Mouse (Mus musculus) ES-Bruce4 (cell line): Measurements from ENCODE around the gene Wdr77. TPM values are rescaled to one million over a fixed set of nuclear protein-coding genes. Genes with fewer than 3 reads are reported as not detected.

Experiments
- H3K27ac ChIP-seq: 2 replicates; pipeline ENCODE4 v1.5.1; 2012; ENCODE audit warnings: low read length, inconsistent platforms; ENCODE audit not compliant: insufficient read depth
- H3K27me3 ChIP-seq: 2 replicates; pipeline ENCODE4 v1.6.1; 2012; ENCODE audit warnings: mild to moderate bottlenecking, low read length, inconsistent platforms; ENCODE audit not compliant: control insufficient read depth, poor library complexity, insufficient read depth, severe bottlenecking
- H3K36me3 ChIP-seq: 2 replicates; pipeline ENCODE4 v1.6.1; 2012; ENCODE audit warnings: inconsistent platforms, mild to moderate bottlenecking, low read length, moderate library complexity; ENCODE audit not compliant: control insufficient read depth, poor library complexity, insufficient read depth, severe bottlenecking
- H3K4me1 ChIP-seq: one replicate; pipeline ENCODE4 v1.8.1; 2011; ENCODE audit warnings: low read length; ENCODE audit not compliant: control insufficient read depth, insufficient read depth
- H3K4me3 ChIP-seq: 2 replicates; pipeline ENCODE4 v1.5.1; 2011; ENCODE audit warnings: low read depth, mild to moderate bottlenecking, low read length
- H3K9ac ChIP-seq: 2 replicates; pipeline ENCODE4 v1.6.1; 2012; ENCODE audit warnings: low read depth, mild to moderate bottlenecking, inconsistent platforms; ENCODE audit not compliant: poor library complexity, severe bottlenecking
- H3K9me3 ChIP-seq: replicated peaks from 2 replicates; pipeline ENCODE4 v1.6.1; 2012; ENCODE audit warnings: mild to moderate bottlenecking, low read length, inconsistent platforms; ENCODE audit not compliant: control insufficient read depth, poor library complexity, insufficient read depth, severe bottlenecking
- CTCF ChIP-seq: IDR thresholded peaks from one replicate; pipeline ENCODE4 v1.8.1; 2011; ENCODE audit warnings: low read depth, low read length
- EP300 ChIP-seq: IDR thresholded peaks from 2 replicates; pipeline ENCODE4 v1.6.1; 2011; ENCODE audit warnings: low read depth, low read length; ENCODE audit not compliant: insufficient read depth
- POLR2A ChIP-seq: IDR thresholded peaks from one replicate; pipeline ENCODE4 v1.8.1; 2011; ENCODE audit warnings: low read length; ENCODE audit not compliant: insufficient read depth
- polyA plus RNA-seq: library from polyadenylated mRNA; stranded (reverse); fragments of >200 nt; gene quantifications from 2 replicates; pipeline ENCODE4 v1.2.4, GENCODE M21; 2011; ENCODE audit warnings: low read depth; ENCODE audit not compliant: missing spikeins, insufficient read depth, insufficient read length

Wdr77 gene
- polyA plus RNA-seq, 1 experiment = 144 TPM

DNA sequence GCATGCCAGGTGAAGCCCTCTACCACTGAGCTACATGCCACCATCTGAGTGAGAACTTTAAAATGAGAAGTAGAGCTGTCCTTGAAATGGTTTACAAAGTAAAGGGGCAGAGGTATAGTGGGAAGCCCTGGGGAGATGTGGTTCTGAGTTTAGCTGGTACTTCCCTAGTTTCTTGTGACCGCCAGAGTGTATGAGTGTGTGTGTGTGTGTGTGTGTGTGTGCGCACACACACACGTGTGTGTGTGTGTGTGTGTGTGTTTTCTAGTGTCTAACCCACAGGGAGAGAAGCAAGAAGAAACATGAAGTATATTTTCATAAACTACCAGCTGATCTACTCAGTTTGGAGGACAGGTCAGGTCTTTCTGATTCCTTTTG, 31.0 kb upstream of the Wdr77 start:
- H3K4me1 ChIP-seq = no peaks in the 10 kb centered on the region
- no peak overlapping the region for H3K27ac ChIP-seq
- no peaks in the 10 kb centered on the region for H3K9me3 ChIP-seq
- no peak overlapping the region for H3K4me3 ChIP-seq
- no peaks in the 10 kb centered on the region for H3K36me3 ChIP-seq
- H3K27me3 ChIP-seq = no peaks in the 10 kb centered on the region
- H3K9ac ChIP-seq = no peak overlapping the region
- TF ChIP-seq CTCF (no peak), EP300 (no peak), POLR2A (no peak)

DNA sequence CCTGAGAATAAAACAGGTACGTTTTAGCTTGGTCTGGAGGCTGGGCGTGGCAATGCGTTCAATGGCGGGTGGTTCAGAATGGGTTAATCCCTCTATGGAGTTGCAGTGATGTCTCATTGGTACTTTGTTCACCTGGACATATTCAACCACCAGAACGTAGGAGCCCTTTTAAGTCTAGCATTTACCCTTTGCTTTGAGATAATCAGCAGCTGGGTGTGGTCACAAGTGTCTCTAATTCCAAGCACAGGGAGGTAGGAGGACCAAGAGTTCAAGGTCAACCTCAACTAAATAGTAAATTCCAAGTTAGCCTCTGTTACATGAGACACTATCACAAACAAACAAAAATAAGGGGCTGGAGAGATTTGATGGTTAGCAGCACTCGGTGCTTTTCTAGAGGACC, 30.4 kb upstream of the Wdr77 start:
- H3K9me3 ChIP-seq = no peaks in the 10 kb centered on the region

DNA sequence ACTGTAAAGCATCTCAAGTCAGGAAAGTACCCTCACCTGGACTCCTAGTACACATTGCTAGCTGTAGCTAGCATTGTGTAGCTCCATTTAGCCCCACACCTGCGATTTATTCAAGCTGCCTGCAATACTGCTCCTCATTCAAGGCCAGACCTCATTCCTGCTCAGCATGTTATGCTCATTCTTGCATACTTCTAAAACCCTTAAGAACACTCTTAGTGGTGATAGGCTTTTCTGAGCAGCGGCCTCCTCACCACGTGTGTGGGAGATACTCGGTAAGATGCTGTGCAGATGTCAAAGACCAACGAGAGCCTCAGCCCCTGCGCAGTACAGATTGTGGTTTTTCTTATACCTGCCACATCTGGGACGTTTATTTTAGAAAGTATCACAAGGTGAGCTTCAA, 29.3 kb upstream of the Wdr77 start:
- Histone ChIP-seq H3K9me3 (no peaks in the 10 kb centered on the region), H3K27ac (no peak overlapping the region), H3K36me3 (no peaks in the 10 kb centered on the region), H3K4me3 (no peak overlapping the region), H3K27me3 (no peaks in the 10 kb centered on the region), H3K4me1 (no peaks in the 10 kb centered on the region), H3K9ac (no peak overlapping the region)
- no peak for TF ChIP-seq CTCF
- no peak for TF ChIP-seq POLR2A
- TF ChIP-seq EP300 = no peak

More for the DNA sequence above, 30.4 kb upstream of the Wdr77 start:
- Histone ChIP-seq H3K9ac (no peak overlapping the region), H3K36me3 (no peaks in the 10 kb centered on the region), H3K27ac (no peak overlapping the region), H3K27me3 (no peaks in the 10 kb centered on the region), H3K4me3 (no peak overlapping the region), H3K4me1 (no peaks in the 10 kb centered on the region)
- no peak for TF ChIP-seq POLR2A
- no peak for TF ChIP-seq EP300
- TF ChIP-seq CTCF = no peak

DNA sequence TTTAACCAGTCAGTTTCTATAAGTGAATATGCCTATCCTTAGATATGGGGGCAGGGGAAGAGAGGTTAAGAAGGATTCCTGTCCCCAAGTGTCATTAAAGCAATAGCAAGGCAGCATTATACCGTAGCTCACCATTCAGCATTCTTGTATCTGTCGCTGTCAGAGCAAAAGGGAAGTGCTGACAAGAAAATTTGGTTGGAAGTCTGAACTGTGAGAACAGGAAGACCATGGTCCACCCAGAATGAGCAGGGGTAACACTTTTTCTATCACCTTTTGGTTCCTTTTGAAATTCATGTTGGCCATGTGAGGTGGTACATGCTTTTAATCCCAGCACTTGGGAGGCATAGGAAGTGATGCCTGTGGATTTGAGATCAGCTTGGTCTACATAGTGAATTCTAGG, 28.1 kb upstream of the Wdr77 start:
- H3K27ac ChIP-seq = no peak overlapping the region

DNA sequence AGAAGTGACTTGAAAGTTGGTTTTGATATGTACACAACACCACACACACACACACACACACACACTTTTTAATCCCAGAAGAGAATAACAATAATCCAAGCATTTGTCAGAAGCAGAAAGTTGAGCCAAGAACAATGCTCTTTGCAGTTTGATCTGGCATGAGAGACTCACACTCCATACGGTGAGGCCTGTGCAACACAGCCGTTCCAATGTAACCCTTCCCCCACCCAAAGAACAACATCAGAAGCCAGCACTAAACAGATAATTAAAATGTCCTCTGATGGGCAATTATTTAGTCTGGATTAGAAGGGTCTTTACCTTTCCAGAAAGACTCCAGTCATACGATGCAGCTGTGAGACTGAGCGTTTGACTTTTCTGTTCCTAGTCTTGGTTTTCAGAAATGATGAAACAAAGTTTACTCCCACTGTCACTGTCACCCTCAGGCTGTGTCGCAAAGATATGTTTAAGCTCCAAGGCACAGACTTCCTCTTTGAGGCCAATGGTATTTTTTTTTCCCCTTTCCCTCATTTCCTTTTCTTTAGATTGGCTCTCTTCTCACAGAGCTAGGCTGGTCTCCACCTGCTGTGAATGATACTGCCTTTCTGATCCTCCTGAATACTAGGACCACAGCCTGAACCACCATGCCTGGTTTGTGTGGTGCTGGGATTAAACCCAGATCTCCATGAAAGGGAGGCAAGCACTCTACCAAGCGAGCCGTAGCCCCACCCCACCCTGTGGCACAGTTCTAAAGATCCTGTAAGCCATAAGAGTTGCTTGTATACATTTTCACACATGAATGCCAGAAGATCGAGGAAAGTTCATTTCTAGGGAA, 26.7 kb upstream of the Wdr77 start, which contains the start of gene I830077J02Rik:
Gene I830077J02Rik (minus strand): TSS at position 425 of the 832 bp plus-strand sequence.
- no peak within 1 kb of the TSS for H3K9ac ChIP-seq
- no peak within 1 kb of the TSS for H3K27ac ChIP-seq

More for the DNA sequence above, 28.1 kb upstream of the Wdr77 start:
- no peaks in the 10 kb centered on the region for H3K4me1 ChIP-seq
- no peak overlapping the region for H3K9ac ChIP-seq
- H3K36me3 ChIP-seq = no peaks in the 10 kb centered on the region
- no peak overlapping the region for H3K4me3 ChIP-seq
- H3K27me3 ChIP-seq = no peaks in the 10 kb centered on the region
- TF ChIP-seq POLR2A = no peak
- TF ChIP-seq EP300 = no peak
- no peak for TF ChIP-seq CTCF
- H3K9me3 ChIP-seq = no peaks in the 10 kb centered on the region

DNA sequence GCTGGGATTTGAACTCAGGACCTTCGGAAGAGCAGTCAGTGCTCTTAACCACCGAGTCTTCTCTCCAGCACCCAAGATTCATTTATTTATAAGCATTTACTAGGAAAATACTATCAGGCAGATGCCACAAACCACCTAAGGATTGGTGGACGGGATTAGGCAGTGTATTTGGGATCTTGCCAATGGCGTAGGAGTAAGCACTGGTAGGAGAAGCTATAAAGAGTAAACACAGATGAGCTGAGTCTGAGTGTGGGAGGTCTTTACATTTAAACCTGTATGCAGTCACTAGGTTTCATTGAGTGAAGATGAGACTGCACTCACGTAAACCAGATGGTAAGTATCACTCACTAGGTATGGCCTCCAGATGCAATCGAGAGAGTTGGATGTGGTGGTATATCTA, 25.2 kb upstream of the Wdr77 start:
- no peaks in the 10 kb centered on the region for H3K4me1 ChIP-seq
- H3K4me3 ChIP-seq = no peak overlapping the region
- no peak overlapping the region for H3K9ac ChIP-seq
- no peaks in the 10 kb centered on the region for H3K36me3 ChIP-seq
- no peak for TF ChIP-seq POLR2A
- TF ChIP-seq CTCF = no peak
- H3K27me3 ChIP-seq = no peaks in the 10 kb centered on the region
- no peaks in the 10 kb centered on the region for H3K9me3 ChIP-seq
- H3K27ac ChIP-seq = no peak overlapping the region

More for the DNA sequence above, 26.7 kb upstream of the Wdr77 start, which contains the start of gene I830077J02Rik:
- no peak for TF ChIP-seq EP300
- no peak for TF ChIP-seq POLR2A
- TF ChIP-seq CTCF = no peak
- H3K9me3 ChIP-seq = no peaks in the 10 kb centered on the region
- H3K4me3 ChIP-seq = no peak within 1 kb of the TSS
- H3K36me3 ChIP-seq = no peaks in the 10 kb centered on the region
- no peaks in the 10 kb centered on the region for H3K27me3 ChIP-seq
- no peaks in the 10 kb centered on the region for H3K4me1 ChIP-seq
